Mouse (Mus musculus) brain, adult 10 weeks (tissue): Measurements from ENCODE around the gene Nrtn. TPM values are rescaled to one million over a fixed set of nuclear protein-coding genes. Genes with fewer than 3 reads are reported as not detected.

Source experiments
- polyA plus RNA-seq: library from polyadenylated mRNA; stranded (reverse); fragments of 350-450 nt; fragmentation: Illumina TruSeq; extraction: RNeasy Lipid Tissue Mini Kit (QIAGEN cat#74804); gene quantifications from one replicate; pipeline ENCODE4 v1.2.3, GENCODE M21; 2015; ENCODE audit warnings: low read depth, low replicate concordance

Gene Nrtn
- 2.6 TPM for polyA plus RNA-seq

DNA sequence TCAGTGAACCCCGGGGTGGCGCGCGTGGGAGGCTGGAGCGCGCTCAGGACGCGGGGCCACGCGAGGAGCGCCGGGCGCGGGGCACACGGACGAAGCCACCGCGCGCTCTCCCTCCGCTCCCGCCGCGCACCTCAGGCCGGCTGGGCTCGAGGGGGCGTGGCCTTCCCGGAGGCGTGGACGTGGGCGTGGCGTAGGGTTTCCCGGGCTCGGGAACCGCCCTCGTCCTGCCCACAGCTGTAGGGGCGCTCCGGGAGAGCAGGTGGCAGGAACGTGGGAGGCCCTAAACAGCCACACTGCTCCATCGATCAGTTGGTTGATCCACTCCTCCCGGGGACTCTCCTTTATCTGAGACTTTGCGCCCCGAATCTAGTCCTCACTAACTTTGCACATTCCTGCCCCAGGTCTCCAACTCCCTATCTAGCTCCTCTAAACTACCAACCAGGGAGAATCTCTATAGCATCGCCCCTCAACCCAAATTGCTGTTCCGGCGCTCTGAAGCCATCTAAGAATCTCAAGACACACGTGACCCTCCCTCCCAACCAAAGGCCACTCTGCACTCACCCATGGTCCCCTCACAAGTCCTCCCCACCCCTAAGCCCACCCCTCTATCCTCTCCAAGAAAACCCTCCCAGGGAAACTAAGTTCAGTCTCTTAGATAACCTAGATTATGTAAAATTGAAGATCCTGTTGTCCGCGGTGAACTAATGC, at the start of gene Nrtn:
TSS of gene Nrtn (minus strand) at position 115 of the 708 bp plus-strand sequence.

DNA sequence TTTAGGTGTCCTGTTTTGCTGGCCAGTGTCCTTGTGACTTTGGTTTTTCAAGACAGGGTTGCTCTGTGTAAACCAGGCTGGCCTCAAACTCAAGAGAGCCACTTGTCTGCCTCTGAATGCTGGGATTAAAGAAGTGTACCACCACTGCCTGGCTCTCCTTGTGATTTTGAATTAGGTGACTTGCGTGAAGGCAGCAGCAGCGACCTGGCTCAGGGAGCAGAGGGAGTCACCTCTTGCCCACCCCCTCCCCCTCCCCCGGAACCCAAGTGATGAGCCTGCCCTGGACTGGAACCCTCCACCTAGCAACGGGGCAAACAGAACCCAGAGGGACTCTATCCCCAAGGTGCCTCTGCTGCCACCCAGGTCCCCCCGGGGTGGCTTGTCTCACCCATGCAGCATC, 12.6 kb upstream of the Nrtn start, which contains the start of gene Prr22:
TSS of gene Prr22 (plus strand) at position 301 of the 400 bp plus-strand sequence.

DNA sequence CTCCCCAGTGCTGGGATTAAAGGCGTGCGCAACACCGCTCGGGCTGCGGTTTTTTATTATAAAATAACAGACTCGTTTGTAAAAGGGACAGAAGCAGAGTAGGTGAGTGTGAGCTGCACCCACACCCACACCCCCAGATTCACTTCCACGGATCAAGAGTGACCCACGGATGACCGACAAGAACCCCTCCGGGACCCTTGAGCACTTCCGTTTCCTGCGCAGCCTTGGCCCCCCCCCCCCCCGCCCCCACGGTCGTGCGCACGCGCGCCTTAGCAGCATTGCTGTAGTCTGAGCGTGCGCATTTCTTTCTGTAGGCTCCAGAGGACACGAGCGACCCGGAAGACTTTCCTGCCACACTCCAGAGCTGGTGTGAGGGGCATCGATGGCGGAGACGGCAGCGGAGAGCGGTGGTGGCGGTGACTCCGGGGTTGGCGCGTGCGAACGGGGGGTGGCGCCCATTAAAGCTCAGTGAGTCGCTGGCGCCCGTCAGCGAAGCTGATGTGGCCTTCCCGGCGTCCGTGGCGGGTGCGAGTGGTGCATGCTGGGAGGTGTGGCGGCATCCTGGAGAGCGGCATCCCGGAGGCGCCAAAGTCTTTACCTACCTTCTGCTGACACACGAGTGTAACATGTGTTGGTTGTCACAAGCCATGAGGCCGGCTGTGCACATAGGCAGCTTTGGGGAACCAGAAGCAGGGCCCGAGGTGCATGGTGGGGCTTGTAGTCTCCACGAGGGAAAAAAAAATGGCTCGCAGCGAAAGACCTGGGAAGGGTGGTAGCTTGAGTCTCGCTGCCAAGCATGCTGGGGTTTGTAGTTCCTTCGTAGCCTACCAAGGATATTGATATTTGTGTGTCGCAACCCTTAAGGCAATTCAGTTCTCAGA, 7.4 kb upstream of the Nrtn start, which contains the start of gene Dus3l:
TSS of gene Dus3l (plus strand) at position 284 of the 881 bp plus-strand sequence.

DNA sequence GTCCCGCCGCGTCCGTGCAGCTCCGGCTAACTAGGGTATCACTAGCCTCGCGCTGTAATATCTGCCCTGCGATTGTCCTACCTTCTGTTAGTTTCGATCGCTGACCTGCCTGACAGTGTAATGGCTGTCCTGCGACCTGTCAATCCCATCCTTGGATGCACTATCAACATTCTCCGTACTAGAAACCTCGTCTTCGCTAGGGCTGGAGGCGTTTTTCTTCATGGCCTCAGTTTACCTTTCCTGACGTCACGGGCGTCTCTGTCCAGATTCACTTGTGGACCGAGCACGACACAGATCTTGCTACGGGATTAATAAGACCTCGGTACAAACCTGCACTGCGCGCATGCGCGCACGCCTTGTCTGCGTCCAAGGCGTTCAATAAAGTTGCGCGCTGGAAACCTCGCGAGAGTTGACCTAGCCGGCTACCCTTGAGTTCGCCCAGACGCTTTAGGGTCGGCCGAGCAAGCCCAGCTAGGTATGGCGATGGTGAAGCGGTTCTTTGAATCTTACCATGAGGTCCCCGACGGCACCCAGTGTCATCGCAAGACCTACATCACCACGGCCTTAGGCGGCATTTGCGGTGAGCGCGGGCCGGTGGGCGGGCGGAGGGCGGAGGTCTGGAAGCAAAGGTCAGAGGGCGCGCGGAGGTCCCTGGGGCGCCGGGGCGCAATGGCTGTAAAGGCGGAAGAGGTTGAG, 39.8 kb downstream of the Nrtn start, which contains the start of the genes Ndufa11 and Vmac:
TSS of gene Ndufa11 (plus strand) at position 405 of the 696 bp plus-strand sequence.
TSS of gene Vmac (minus strand) at position 660 of the 696 bp plus-strand sequence.

Other genes with a start within 250 kb of the Nrtn start
- not detected for gene Znrf4, start 245.1 kb downstream of the Nrtn start, polyA plus RNA-seq
- 3.2 TPM for gene Gm20219, start 203.1 kb downstream of the Nrtn start, polyA plus RNA-seq
- 64.6 TPM for gene Safb2, start 172.9 kb downstream of the Nrtn start, polyA plus RNA-seq
- gene Safb, start 172.7 kb downstream of the Nrtn start, polyA plus RNA-seq: 74.2 TPM
- gene 2410015M20Rik, start 147.8 kb downstream of the Nrtn start, polyA plus RNA-seq: 214 TPM
- gene Rpl36, start 144.1 kb downstream of the Nrtn start, polyA plus RNA-seq: 1,130 TPM
- gene Lonp1, start 130.6 kb downstream of the Nrtn start, polyA plus RNA-seq: 49.1 TPM
- 0.77 TPM for gene Catsperd, start 129.4 kb downstream of the Nrtn start, polyA plus RNA-seq
- 75.1 TPM for gene Ranbp3, start 84.2 kb downstream of the Nrtn start, polyA plus RNA-seq
- 512 TPM for gene Ndufa11, start 39.8 kb downstream of the Nrtn start, polyA plus RNA-seq
- gene Vmac, start 39.5 kb downstream of the Nrtn start, polyA plus RNA-seq: 13.8 TPM
- 73.7 TPM for gene Dus3l, start 7.2 kb upstream of the Nrtn start, polyA plus RNA-seq
- gene Prr22, start 12.7 kb upstream of the Nrtn start, polyA plus RNA-seq: 1.7 TPM
- gene Rfx2, start 73.5 kb upstream of the Nrtn start, polyA plus RNA-seq: 2.1 TPM
- gene Acsbg2, start 116.9 kb upstream of the Nrtn start, polyA plus RNA-seq: not detected
- 0.33 TPM for gene 1700061G19Rik, start 117.9 kb upstream of the Nrtn start, polyA plus RNA-seq
- 54.9 TPM for gene Mllt1, start 177.9 kb upstream of the Nrtn start, polyA plus RNA-seq
- gene Acer1, start 224.6 kb upstream of the Nrtn start, polyA plus RNA-seq: not detected
- 109 TPM for gene Clpp, start 232.8 kb upstream of the Nrtn start, polyA plus RNA-seq
- gene Alkbh7, start 239.8 kb upstream of the Nrtn start, polyA plus RNA-seq: 39.4 TPM
- gene Pspn, start 242.5 kb upstream of the Nrtn start, polyA plus RNA-seq: not detected